Mouse (Mus musculus) heart, postnatal 14 days (tissue): ENCODE results near the gene Fam98a. TPM values are rescaled to one million over a fixed set of nuclear protein-coding genes. Genes with fewer than 3 reads are reported as not detected.

Source experiments
- DNase-seq, 2 experiments: peaks; one replicate each; pipeline ENCODE4 v3.0.0; 2021 to 2022
- intact Hi-C: fragments of 180-260 bp; cut with DNase I; formaldehyde crosslinking; loops from one replicate; pipeline ENCODE4 v1.15.1; 2025
- long read RNA-seq, 2 experiments: library from polyadenylated mRNA; stranded (forward); transcript quantifications; one replicate each; pipeline ENCODE4 v2.0.0; 2021
- total RNA-seq, 2 experiments: library from RNA; stranded (reverse); gene quantifications; 2 replicates each; pipeline ENCODE4 v1.2.3; 2021

The Fam98a gene
- total RNA-seq: 10 to 100 TPM; 37.4 to 43.2 TPM
- long read RNA-seq, experiment 1, transcript Fam98a-201 (8 exons, 2,817 nt): major isoform, 15 of 19 reads
- long read RNA-seq, experiment 1, partial matches to known transcripts: 1 of 19 reads
- long read RNA-seq, experiment 1, other reads (novel, unspliced or antisense): 1 of 19 reads
- long read RNA-seq, experiment 2, transcript Fam98a-201 (8 exons, 2,817 nt): major isoform, 17 of 20 reads
- long read RNA-seq, experiment 2, partial matches to known transcripts: 2 of 20 reads
- long read RNA-seq, experiment 2, other reads (novel, unspliced or antisense): 1 of 20 reads

DNA sequence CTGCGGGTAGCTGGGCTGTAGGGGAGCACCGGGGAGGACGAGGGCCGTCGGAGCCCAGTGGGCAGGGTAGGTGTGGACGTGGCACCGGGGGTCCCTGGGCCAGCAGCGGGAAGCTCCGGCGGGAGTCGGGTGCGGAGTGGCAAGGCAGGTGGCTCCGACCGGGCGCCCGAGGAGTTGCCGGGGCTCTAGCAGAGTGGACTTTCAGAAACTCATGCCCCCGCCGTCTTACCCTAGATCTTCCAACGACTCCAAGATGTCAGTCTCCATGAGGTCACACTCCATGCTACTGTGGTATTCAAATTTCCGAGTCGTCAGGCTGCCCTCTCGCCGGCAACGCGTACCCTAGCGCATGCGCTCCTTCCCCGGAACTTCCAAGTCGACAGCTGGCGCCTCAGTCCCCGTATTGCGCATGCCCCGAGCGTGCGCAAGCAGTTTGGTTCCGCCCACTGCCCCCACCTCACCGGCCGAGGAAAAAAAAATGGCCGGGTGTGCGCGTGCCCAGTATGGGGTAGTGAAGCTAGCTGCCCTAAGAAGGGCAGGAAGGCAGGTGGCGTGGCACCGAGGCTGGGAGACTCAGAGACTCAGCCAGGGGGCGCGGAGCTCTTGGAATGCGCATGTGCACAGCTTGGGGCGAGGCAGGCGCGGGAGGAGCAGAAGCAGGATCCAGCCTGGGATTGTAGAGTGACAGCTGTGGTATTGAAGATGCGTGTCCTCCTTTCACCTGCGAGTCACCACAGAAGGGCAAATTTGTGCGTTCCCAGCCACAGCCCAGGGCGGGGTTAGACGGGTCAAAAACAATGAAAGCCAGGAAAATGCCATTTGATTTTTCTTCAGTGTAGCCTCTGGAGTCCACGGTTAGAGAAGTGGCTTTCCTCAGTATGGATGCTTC is at the start of gene Fam98a:
TSS of gene Fam98a (minus strand) at position 435 of the 889 bp plus-strand sequence.
- DNase-seq: peak; percentile 98
- intact Hi-C loops: no loop called here

DNA sequence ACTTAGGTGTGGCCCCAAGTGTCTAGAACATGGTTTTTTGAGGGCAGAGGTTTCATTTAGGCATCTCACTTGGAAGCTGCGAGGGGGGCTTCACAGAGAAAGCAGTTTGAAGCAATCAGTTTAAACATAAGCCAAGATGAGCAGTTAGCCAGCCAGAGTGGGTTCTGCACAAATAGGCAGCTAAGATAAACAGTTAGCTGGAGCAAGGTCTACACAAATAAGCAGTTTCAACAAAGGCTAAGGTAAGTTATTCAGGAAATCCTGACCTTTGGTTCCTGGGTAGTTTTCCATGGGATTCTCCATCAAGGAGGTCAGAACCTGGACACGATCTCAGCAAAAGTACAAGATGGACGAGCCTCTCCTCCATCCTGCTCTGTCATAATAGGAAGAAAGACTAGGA is 46.9 kb upstream of the Fam98a start:
- DNase-seq: no peak
- intact Hi-C loops: no loop called here

DNA sequence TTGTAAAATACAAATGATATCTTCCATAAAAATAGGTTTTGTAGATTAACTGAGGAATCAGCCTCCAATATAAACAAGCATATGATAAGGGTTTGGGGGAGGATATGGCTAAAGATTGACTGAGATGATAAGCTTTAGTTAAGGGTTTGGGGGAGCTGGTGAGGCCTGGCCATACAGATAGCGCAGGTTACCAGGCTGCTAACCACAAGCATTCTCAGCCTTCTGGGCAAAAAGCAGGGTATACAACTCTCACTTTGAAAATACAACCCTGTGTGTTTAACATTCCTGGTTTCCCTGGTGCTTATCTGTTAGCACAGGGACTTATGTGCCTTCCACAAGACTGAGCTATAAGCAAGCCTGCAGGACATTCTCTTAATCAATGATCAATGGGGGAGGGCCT is 31.0 kb upstream of the Fam98a start:
- no peak for DNase-seq
- intact Hi-C loops: no loop called here

DNA sequence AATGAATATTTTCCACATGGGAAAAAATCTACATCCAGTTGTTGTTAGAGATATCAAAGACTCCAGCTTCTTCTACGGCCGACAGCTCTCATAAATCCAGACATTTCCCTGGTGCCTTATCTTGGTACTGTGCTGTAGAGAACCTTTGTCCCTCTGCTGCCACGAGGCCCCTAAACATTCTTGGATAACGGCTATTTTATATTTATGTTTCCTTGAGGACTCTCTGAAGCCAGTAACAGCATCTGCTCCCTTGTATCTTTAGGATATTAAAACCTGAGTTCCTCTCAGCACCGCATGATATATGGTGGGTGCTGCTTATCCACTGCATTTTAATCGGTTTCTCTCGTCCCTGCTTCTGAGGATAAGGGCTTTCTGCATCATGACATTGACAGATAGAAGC is 23.9 kb upstream of the Fam98a start:
- intact Hi-C loops: no loop called here

DNA sequence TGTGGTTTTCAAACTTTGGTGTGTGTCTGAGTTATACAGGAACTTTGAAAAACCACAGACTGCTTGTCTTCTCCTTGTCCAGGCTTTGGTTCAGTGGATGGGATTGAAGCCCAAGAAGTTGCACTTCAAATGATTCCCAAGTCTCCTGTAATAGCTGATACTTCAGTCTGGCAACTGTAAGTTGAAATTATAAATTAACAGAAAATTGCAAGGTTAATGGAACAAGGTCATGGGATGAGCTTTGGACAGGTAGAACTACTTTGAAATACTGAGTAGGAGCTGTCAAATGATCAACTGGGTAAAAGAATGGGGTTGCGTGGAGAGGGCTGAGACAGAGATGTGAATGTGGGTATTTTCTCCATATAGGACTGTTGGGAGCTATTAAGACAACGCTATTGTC is 6.3 kb upstream of the Fam98a start:
- intact Hi-C loops: no loop called here
- DNase-seq: no peak

More for the DNA sequence above, 23.9 kb upstream of the Fam98a start:
- DNase-seq: no peak

DNA sequence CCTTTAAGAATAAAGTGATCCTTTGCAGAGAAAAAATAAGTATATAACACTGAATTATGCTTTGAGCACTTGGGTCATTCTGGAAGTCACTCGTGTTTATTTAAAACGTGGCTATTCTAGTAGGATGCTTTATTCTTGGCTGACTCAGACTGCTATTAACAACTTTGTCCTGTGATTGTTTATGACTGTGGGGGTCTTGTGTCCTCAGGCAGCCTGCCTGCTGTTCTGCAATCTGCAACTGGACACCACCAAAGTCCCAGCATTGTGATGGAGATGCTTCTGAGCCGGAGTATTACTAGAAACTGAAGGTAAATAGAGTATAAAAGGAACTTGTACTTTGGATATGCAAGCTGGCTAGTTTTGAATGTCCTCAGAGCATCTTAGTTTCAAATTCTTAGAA is 5.3 kb upstream of the Fam98a start:
- intact Hi-C loops: no loop called here
- DNase-seq: no peak

DNA sequence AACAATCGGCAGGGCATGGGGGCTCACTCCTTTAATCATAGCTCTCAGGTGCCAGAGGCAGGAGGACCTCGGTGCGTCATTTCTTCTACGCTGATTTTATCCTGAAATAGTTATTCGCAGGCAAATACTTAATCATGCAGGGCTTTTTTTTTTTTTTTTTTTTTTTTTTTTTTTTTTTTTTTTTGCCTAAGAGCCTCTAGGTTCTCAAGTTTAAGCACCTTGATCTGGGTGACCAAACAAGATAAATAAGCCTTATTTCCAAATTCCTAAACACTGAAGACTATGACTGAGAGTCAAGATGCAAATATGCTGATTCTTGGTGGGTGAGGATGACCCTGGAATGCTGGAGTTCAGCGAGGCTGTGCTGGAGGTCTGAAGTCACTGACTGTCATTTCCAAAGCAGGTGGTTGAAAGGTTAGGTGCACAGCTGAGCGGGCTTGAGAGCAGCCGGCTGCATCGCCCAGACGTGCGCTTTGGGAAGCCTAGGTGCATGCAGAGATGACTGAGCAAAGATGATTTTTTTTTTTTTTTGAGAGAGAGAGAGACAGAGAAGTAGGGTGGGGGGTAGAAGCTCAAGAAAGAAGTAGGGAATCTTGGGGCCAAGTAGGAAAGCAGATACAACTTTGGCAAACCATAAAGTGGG is 854 bp downstream of the Fam98a start:
- intact Hi-C loops: no loop called here
- DNase-seq: no peak

DNA sequence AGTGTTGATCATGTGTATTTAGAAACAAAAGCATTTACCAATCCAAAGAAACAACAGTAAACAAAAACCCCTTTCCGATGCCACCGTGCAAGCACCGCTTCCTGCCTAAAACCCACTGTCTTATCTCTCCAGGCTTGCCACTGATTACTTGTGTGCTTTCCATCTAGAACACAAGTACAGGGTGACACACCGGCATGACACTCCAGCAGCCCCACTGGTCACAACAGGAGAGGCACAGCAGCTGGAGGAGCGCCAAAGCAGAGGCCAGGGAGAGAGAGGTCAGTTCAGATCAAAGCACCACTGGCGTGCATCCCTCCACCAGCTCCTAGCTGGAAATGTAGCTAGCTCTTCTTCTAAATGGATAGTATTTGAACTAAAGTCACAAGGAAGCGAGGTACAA is 7.5 kb downstream of the Fam98a start:
- peak; percentile 35 to 39 for DNase-seq
- intact Hi-C loops: loop anchor here (10.0 kb wide), 1 partner anchor 539 kb away; the partner anchor contains the start of gene Ltbp1

DNA sequence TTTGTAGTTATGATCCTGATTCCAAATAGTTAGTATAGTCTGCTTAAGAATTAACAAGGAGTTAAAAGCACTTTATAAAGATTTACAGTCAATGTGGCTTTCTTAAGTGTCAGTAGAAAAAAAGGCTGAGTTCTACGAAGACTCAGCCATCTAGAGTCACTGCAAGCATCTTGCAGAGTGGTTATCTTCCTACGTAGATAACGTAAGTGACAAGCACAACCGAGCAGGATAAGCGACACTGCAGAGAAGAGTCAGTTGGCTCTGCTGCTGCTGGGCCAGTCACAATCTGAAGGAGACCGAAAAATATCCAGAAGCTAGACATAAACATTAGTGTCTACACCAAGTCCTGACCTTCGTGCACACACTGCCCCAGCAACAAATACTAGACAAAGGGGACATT is 8.3 kb downstream of the Fam98a start:
- no peak for DNase-seq
- intact Hi-C loops: loop anchor here (10.0 kb wide), 1 partner anchor 539 kb away; the partner anchor contains the start of gene Ltbp1

DNA sequence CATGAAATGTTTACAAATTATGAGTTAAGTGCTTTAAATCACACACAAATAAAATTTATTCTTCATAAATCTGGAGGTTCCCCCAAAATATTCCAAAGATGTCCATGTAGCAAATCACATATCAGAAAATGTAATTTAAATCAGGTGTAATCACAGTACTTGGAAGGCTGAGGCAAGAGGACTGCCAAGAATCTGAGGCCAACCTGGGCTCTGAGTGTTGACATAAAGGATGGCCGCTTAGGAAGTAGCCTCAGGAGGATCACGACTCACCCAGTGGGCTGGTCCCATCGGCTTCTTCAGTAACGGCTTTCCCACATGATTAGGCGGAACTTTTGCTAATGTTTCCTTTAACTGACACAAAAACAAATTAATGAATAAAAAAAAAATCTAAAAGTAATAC is 11.9 kb downstream of the Fam98a start:
- no peak for DNase-seq
- intact Hi-C loops: loop anchor here (5.0 to 10.0 kb wide), 5 partner anchors 135 to 728 kb away; partner anchors contain the start of gene Ltbp1

DNA sequence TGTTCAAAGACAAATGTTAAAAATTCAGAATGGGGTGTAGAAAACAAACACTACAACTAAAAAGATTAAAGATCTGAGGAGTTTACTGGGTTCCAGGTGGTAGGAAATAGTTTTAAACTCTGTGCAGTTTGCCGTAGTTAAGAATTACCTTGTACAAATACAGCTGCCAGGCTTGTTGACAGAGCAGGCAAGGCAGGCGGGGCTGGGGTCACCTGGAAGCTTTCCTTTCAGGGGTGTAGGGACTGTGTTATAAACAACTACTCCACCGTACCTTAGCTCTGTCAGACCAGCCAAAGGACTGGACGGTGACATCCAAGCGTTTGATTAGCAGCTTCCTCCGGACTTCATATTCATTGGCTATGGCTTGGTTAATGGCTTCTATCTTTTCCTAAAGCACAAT is 12.6 kb downstream of the Fam98a start:
- intact Hi-C loops: loop anchor here (5.0 to 10.0 kb wide), 4 partner anchors 134 to 727 kb away; no protein-coding TSS in a partner anchor
- no peak for DNase-seq

DNA sequence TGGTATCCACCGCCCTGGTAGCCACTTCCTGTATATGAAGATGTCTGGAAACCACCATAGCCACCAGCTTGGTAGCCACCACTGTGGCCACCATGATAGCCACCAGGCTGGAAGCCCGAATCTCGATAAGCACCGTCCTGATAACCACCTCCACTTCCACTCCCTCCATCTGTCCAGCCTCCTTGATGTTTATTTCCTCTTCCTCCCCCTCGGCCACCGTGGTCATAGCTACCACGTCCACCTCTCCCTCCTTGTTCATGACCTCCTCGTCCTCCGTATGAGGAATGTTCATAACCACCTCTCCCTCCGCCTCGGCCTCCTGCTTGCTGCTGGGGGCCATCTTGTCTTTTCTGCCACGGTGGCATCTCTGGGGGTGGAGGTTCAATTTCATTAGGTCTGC is 13.3 kb downstream of the Fam98a start:
- DNase-seq: no peak
- intact Hi-C loops: loop anchor here (5.0 to 10.0 kb wide), 4 partner anchors 134 to 726 kb away; no protein-coding TSS in a partner anchor

DNA sequence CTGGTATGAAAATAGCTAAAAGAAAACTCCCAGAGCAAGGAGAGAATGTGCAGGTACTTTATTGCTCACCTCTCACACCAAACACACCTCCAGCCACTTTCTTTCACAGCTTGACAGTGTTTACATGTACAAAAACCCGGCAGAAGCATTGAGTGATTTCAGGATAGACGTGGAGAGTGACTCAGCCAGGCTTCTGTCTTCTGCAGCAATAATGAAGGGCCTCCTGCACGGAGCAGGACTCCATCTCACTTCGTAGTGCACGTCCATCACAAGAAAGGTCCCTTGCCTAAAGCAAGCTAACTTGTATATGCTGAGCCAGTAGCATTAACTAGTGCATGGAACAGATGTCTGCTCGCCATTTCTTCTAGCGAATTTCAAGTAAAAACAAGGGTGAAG is 14.7 kb downstream of the Fam98a start:
- no peak for DNase-seq
- intact Hi-C loops: loop anchor here (5.0 to 10.0 kb wide), 4 partner anchors 132 to 725 kb away; no protein-coding TSS in a partner anchor

DNA sequence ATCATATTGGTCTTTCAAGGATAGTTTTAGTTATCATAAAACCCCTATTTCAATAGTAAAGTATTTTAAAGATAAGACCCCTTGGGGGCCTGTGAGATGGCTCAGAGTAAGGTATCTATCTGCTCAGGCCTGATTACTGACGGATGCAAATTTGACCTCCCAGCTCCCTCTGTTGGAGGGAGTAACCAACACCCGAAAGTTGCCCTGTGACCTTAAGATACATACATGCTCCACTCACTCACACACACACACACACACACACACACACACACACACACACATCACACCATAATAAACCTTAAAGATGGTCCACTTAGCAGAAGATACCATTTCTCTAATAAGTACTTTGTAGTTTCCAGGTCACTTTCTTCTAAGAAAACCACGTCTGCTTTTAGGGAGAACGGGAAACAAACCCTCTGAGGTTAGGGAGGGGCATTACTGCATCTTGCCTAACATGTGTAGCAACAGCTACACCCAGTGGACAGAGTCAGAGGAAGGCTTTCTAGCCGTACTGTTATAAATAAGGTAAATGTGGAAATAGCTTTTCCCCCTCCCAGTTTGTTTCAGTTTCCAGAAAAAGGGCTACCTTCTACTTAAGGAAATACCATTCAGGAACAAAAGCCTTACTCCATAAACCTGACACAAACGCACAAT is 15.2 kb downstream of the Fam98a start:
- intact Hi-C loops: loop anchor here (5.0 to 10.0 kb wide), 4 partner anchors 132 to 724 kb away; no protein-coding TSS in a partner anchor

DNA sequence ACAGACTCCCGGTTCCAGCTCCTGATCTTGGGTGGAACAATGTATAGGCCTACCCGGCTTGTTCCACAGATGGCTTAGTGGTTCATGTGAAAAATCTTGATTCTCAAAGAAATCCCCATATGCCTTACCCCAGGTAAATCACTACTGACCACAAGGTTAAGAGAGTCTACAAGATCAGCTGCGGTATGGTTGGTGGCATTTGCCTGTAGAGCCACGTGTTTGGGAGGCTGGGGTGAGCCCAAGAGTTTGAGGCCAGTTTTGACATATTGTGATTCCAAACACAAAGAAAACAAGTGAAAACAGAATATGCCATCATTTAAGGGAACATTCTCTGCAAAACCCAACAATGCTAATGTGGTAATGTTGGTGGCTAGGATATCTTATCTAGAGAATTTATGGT is 16.1 kb downstream of the Fam98a start:
- intact Hi-C loops: loop anchor here (5.0 to 10.0 kb wide), 4 partner anchors 131 to 723 kb away; no protein-coding TSS in a partner anchor

More for the DNA sequence above, 15.2 kb downstream of the Fam98a start:
- peak; percentile 47 to 70 for DNase-seq

DNA sequence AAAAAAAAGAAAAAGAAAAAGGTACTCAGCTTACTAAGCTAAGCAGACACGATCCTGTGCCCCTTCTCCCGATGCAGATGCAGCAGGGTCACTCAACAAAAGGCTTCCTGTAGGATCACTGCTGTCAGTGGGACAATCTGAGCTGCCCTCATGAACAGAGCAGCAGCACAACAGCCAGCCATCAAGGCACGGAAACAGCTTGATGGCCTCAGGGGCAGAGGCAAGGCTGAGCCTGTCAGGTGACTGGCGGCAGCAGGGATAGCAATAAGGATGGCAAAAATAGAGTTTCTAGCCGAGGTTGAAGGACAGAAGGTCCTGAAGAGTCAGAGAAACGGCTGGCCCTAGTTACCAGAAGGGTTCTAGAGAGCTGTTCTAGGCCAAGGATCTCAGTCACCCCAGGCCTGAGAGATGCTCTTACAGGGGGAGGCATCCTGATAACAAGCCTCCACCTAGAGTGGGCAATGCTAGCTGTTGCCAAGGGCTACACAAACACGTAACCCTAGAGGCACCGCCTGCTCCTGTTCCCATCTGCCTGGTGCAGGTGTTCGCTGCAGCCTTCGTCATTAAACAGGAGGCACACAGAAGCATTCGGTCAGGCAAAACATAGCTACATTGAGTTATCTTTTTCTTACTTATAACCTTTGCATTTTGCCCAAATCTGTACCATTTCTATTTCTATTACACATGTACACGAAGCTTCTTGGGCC is 17.3 kb downstream of the Fam98a start:
- no peak for DNase-seq
- intact Hi-C loops: loop anchor here (5.0 to 10.0 kb wide), 5 partner anchors 77 to 722 kb away; no protein-coding TSS in a partner anchor

More for the DNA sequence above, 16.1 kb downstream of the Fam98a start:
- no peak for DNase-seq

DNA sequence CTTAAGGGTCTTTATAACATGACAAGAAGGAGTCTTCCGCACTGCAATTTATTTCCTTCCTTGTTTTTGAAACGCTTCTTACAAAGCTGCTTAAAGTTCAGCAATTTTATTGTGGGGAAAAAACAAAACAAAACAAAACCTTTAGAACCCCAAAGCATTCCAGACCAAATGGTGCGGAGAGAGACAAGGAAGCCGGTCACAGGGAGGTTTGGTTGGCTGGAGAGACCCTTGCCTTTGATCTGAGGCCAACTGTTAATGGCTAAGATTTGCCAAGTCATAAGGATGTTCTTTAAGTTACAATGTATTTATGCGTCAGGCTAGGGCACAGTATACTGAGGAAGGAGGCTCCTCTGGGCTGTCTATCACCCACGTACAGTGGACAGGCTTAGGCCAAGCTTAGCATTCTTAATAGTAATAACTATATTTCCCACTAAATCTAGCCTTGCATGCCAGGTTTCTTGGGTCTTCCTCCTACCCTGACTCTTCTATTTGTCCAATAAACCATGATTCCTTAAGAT is 19.2 kb downstream of the Fam98a start:
- no peak for DNase-seq
- intact Hi-C loops: loop anchor here (5.0 to 10.0 kb wide), 3 partner anchors 75 to 448 kb away; no protein-coding TSS in a partner anchor

DNA sequence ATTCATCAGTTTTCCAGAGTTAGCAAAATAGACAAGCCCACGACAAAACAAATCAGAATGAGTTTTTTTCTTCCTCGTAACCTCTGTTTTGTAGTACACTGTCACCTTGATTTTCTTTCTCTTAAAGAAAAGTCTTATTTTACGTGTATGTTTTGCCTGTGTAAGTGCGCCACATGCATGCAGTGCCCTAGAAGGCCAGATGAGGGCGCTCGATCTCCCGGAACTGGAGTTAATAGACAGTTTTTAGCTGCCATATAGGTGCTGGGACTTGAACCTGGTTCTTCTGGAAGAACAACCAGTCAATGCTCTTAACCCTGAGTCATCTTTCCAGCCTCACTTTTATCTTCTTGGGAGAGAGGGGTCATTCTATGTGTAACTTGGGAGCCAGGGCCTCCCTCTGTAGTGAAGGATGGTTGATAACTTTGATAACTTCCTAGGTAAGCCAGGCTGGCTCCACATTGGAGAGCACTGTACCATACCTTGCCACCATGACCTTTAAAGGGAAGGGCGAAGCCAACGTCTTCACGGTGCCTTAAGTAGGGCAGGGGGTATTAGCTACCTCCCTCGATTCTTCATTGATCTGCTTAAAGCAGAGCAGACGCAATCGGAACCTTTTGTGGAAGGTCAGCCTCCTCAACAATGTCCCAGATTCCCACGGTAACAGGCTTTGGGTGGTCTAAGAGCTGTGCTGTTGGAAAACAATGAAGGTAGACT is 22.4 kb downstream of the Fam98a start:
- no peak for DNase-seq
- intact Hi-C loops: no loop called here
